Mouse (Mus musculus) embryonic facial prominence, embryonic 13.5 days (tissue): Measurements from ENCODE around the gene Meox1. TPM values are rescaled to one million over a fixed set of nuclear protein-coding genes. Genes with fewer than 3 reads are reported as not detected.

Experiments used
- polyA plus RNA-seq: library from polyadenylated mRNA; unstranded; fragments of >200 nt; fragmentation: Nextera tagmentation; extraction: Ambion mirVana; gene quantifications from 2 replicates; pipeline ENCODE4 v1.2.1, GENCODE M21; 2015

Meox1 gene
- polyA plus RNA-seq, 1 experiment from 2014 or later, result 6.3 TPM

Other genes starting within 250 kb of the Meox1 start
- gene Arl4d, start 228.8 kb downstream of the Meox1 start, polyA plus RNA-seq, result 3.3 and 3.4 TPM in 2 replicates
- gene Dhx8, start 161.5 kb downstream of the Meox1 start, polyA plus RNA-seq, result 45.0 and 49.0 TPM in 2 replicates
- gene Etv4, start 109.0 kb downstream of the Meox1 start, polyA plus RNA-seq, result 11.1 and 13.2 TPM in 2 replicates
- gene Sost, start 72.6 kb upstream of the Meox1 start, polyA plus RNA-seq, result 0.41 and 0.42 TPM in 2 replicates
- not detected in 2 replicates for gene Cfap97d1, start 89.9 kb upstream of the Meox1 start, polyA plus RNA-seq
- gene Dusp3, start 92.6 kb upstream of the Meox1 start, polyA plus RNA-seq, result 12.1 and 14.0 TPM in 2 replicates
- 4.3 and 4.9 TPM in 2 replicates for gene Mpp3, start 134.1 kb upstream of the Meox1 start, polyA plus RNA-seq
- gene Cd300lg, start 147.1 kb upstream of the Meox1 start, polyA plus RNA-seq, result 0.45 and 0.66 TPM in 2 replicates
- 9.8 and 10.3 TPM in 2 replicates for gene Mpp2, start 194.1 kb upstream of the Meox1 start, polyA plus RNA-seq
- gene Ppy, start 206.9 kb upstream of the Meox1 start, polyA plus RNA-seq, result not detected in 2 replicates
- gene Pyy, start 213.5 kb upstream of the Meox1 start, polyA plus RNA-seq, result not detected in 2 replicates